Mouse (Mus musculus) gastrocnemius, adult 2 months (tissue): Measurements from ENCODE around the gene Vipr1. TPM values are rescaled to one million over a fixed set of nuclear protein-coding genes. Genes with fewer than 3 reads are reported as not detected.
"Not testable (repeated sequence)": the region's sequence is repeated elsewhere in the genome, so short reads cannot be mapped to it uniquely, and the experiment has no call there.

Source experiments
- DNase-seq: peaks from one replicate; pipeline ENCODE4 v3.0.0; 2022
- H3K27ac ChIP-seq: fragments of 200-600 bp; 2 replicates; pipeline ENCODE4 v1.8.1; 2022; ENCODE audit warnings: mild to moderate bottlenecking
- H3K4me3 ChIP-seq: fragments of 200-600 bp; 2 replicates; pipeline ENCODE4 v1.8.1; 2022; ENCODE audit warnings: mild to moderate bottlenecking, moderate library complexity
- CTCF ChIP-seq: fragments of 200-600 bp; IDR thresholded peaks from 2 replicates; pipeline ENCODE4 v1.8.1; 2022; ENCODE audit warnings: antibody characterized with exemption, mild to moderate bottlenecking, moderate library complexity
- intact Hi-C: fragments of 180-260 bp; cut with DNase I; formaldehyde crosslinking; loops from one replicate; pipeline ENCODE4 v1.15.1; 2025
- long read RNA-seq, 2 experiments: library from polyadenylated mRNA; stranded (forward); transcript quantifications; one replicate each; pipeline ENCODE4 v2.0.0; 2021
- total RNA-seq, 2 experiments: library from RNA; stranded (reverse); gene quantifications; 2 replicates each; pipeline ENCODE4 v1.2.3; 2021

Gene Vipr1
- total RNA-seq, result 1 to 10 TPM; 1.5 to 2.1 TPM
- long read RNA-seq, experiment 1, partial matches to known transcripts, result 1 of 1 reads
- long read RNA-seq, experiment 1, other reads (novel, unspliced or antisense), result 0 of 1 reads
- long read RNA-seq, experiment 2, result 0 reads

DNA sequence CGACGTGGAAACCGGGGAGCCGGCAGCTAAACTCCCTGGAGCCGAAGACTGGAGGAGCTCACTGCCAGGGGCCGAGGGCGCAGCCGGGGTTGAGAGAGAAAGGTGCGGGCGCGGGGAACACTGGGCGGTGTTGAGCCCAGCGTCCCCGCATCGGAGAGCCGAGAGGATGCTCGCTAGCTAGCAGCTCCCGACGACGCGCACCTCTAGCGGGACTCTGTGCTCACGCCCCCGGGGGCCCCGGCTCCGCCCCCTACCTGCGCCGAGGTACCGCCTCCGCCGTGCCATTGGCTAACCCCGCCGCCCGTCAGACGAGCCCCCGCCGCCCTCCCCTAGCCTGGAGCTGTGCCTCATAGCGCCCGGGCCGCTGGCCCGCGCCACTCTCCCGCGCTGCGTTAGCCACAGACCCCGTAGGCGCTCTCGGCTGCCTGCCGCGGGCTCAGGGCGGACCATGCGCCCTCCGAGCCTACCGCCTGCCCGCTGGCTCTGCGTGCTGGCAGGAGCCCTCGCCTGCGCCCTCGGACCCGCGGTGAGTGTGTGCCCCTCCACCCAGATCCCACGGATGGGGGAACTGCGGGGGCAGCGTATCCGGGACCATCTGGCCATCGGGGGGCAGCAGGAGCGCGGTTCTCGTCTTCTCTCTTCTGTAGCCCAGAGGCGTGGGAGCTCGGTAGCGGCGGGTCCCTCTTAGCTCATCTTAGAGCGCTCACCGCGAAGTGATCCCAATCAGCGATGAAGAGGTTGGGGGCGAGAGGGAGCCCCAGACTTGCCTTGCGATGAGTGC lies at the start of gene Vipr1:
TSS of gene Vipr1 (plus strand) at position 316 of the 781 bp plus-strand sequence.
- intact Hi-C loops, result loop anchor here (1.0 kb wide), 1 partner anchor 37 kb away; no protein-coding TSS in a partner anchor
- TF ChIP-seq CTCF, result no peak
- Histone ChIP-seq H3K27ac (peak within 1 kb of the TSS; percentile 61), H3K4me3 (peak within 1 kb of the TSS; percentile 73)
- DNase-seq, result peak; percentile 68

- intact Hi-C loops, result no loop called here
- no peak for TF ChIP-seq CTCF
- DNase-seq, result peak; percentile 52
These were observed 49.5 kb upstream of the Vipr1 start for GRCm38 (mm10) chr9:121592948-121593550.

GRCm38 (mm10) chr9:121593768-121594167 lies 48.7 kb upstream of the Vipr1 start:
- H3K27ac ChIP-seq, H3K4me3 ChIP-seq, DNase-seq, intact Hi-C loops: not testable (repeated sequence)

More at GRCm38 (mm10) chr9:121592948-121593550, 49.5 kb upstream of the Vipr1 start:
- Histone ChIP-seq H3K4me3 (no peak overlapping the region), H3K27ac (peak overlapping the region; percentile 10; the same call in 1 of the 2 replicates)

GRCm38 (mm10) chr9:121594771-121595170 lies 47.7 kb upstream of the Vipr1 start:
- no peak for DNase-seq
- Histone ChIP-seq H3K27ac (no peak overlapping the region), H3K4me3 (no peak overlapping the region)
- TF ChIP-seq CTCF, result no peak
- intact Hi-C loops, result no loop called here

DNA sequence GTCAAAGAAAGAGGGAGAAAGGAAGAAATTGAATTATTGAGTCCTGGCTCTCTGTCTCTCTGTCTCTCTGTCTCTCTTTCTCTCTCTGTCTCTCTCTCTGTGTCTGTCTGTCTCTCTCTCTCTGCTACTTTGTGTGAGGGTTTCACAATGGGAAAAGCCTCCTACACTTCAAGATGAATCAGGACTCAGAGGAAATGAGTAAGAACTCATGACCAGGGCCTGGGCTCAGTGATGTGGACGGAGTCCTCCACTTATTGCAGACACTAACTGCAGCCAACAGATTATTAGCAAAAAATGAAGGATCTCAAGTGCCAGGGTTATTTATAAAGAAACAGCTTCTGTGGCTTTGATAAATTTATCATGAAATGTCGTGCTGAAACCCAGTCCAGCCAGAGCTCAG lies 44.4 kb upstream of the Vipr1 start:
- Histone ChIP-seq H3K4me3 (no peak overlapping the region), H3K27ac (no peak overlapping the region)
- no peak for TF ChIP-seq CTCF
- intact Hi-C loops, result no loop called here
- DNase-seq, result no peak

- Histone ChIP-seq H3K4me3 (no peak overlapping the region), H3K27ac (no peak overlapping the region)
- no peak for TF ChIP-seq CTCF
- intact Hi-C loops, result no loop called here
- DNase-seq, result no peak
These were observed 43.0 kb upstream of the Vipr1 start for GRCm38 (mm10) chr9:121599551-121599950.

DNA sequence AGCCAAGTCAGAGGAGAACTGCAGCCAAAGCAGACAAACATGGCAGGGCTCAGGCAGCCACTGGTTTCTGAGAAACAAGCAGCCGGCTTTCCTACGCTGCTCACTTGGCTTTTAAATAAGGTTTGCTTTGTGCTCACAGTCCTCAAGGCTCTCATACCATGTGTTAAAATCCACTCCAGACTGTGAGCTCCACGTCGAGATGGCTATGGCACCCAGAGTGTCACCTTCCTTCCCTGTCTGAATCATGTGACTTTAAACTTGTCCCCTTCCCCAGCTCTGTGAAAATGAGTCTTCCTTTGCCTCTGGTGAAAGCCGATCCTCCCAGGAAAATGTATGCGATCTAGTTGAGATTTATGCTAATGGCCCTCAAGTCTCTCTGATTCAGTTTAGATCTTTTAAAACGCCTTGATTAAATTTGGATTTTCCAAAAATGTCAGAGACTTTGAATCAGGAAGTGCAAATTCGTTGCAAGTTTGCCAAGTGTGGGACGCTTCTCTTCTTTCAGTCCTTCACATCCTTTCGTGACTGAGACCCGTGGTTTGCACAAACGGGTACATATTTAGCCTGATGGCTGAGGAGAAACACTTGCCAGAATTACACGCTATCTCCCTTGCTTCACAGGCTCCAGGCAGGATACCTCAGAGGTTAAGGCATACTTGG lies 42.2 kb upstream of the Vipr1 start:
- intact Hi-C loops, result loop anchor here (10.0 kb wide), 1 partner anchor 216 kb away; no protein-coding TSS in a partner anchor
- Histone ChIP-seq H3K4me3 (peak overlapping the region; percentile 36), H3K27ac (no peak overlapping the region)
- no peak for TF ChIP-seq CTCF
- DNase-seq, result no peak

DNA sequence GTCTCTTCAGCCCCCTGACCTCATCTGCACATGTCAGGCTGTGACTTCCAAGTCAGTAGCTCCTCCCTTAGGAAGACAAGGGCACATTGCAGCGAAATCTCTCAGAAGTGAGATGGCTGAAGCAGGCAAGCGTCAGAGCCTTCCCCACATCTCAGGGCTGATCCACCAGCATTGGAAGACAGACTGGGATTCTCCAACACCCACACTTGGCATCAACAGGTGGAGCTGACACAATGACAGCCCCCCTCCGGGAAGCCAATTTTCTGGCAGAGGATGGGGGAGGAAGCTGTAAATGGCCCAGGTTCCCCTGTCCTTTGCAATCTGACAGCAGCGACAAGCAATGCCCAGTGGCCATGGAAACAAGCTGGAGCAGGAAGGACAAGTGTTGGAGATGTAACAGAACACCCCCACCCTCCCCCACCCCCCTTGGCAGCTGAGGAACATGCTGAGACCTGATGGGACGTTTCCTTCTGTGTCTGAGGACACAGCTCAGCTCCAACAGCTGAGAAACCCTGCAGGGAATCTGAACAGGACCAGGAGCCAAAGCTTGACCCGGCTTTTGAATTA lies 41.6 kb upstream of the Vipr1 start:
- peak; percentile 36 for DNase-seq
- intact Hi-C loops, result loop anchor here (10.0 kb wide), 1 partner anchor 216 kb away; no protein-coding TSS in a partner anchor
- TF ChIP-seq CTCF, result no peak
- peak overlapping the region; percentile 36 for H3K4me3 ChIP-seq
- no peak overlapping the region for H3K27ac ChIP-seq

DNA sequence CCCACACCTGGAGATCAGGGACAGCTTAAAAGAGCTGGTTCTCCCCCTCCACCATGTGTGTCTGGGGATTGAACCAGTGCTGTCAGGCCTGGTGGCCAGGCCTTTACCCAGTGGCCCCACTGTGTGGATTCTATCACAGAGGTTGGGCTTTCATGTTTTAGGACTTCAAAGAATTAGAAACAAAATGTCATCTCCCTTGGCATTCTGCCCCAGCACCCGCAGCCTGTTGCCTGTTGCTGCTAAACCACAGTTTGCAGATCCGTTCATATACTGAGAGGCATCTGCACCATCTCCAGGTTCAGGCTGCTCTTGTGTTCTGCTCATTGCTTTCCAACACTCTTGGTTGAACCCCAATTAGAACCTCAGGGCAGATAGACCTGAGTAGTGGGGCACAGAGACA lies 40.1 kb upstream of the Vipr1 start:
- no peak for TF ChIP-seq CTCF
- H3K27ac ChIP-seq, result no peak overlapping the region
- no peak for DNase-seq
- intact Hi-C loops, result loop anchor here (10.0 kb wide), 1 partner anchor 218 kb away; no protein-coding TSS in a partner anchor
- no peak overlapping the region for H3K4me3 ChIP-seq

DNA sequence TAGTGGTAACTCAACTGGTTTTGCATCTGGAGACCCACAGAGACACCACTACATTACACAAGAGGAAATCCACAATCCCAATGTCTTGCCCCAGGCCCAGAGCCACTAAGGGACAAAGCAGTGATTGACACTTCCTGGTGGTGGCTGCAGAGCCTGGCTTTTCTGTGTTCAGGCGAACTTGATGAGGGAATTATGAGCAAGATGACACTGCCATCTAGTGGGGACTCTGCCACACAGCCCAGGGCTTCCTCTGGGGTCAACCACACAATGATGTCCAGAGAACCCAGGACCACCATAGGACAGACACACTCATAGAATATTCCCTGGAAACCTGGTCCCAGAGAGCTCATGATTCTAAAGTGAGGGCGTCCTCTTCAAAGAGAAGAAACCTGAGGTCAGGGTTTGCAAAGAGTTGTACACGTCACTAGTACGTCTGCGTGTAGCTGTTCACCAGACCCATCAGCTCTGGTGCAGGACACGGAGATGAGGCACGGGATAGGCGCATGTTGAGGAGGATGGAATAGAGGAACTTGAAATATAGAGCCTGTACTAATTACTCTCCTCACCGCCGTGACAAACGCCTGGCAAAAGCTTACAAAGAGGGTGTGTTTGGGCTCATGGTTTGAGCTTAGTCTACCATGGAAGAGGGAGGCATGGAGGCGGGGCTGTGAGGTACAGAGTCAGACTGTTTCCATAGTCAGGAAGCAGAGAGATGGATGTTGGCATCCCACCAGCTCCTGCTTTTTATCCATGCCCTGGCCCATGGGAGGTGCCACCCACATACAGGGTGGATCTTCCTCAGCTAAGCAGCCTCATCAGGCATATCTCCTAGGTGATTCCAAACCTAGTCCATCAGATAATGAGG lies 36.9 kb upstream of the Vipr1 start:
- peak; percentile 97 for TF ChIP-seq CTCF
- H3K27ac ChIP-seq, result no peak overlapping the region
- H3K4me3 ChIP-seq, result no peak overlapping the region
- intact Hi-C loops, result loop anchor here (1.0 to 10.0 kb wide), 3 partner anchors 126 to 357 kb away; no protein-coding TSS in a partner anchor
- peak; percentile 76 for DNase-seq

DNA sequence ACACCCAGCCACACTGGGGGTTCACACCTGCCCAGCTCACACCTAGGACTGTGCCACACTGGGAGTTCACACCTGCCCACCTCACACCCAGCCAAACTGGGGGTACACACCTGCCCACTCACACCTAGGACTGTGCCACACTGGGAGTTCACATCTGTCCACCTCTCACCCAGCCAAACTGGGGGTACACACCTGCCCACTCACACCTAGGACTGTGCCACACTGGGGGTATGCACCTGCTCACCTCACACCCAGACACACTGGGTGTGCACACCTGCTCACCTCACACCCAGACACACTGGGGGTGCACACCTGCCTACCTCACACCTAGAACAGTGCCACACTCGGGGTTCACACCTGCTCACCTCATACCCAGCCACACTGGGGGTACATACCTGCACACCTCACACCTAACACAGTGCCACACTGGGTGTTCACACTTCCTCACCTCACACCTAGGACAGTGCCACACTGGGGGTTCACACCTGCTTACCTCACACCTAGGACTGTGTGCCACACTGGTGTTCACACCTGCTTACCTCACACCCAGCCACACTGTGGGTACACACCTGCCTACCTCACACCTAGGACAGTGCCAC lies 35.9 kb upstream of the Vipr1 start:
- Histone ChIP-seq H3K27ac (no peak overlapping the region), H3K4me3 (no peak overlapping the region)
- DNase-seq, result no peak
- intact Hi-C loops, result loop anchor here (10.0 kb wide), 1 partner anchor 222 kb away; no protein-coding TSS in a partner anchor
- TF ChIP-seq CTCF, result no peak
